Mouse (Mus musculus) C2C12 (cell line): ENCODE measurements around the gene Cpn1.

Experiments
- CEBPB ChIP-seq: IDR thresholded peaks from one replicate; pipeline ENCODE4 v1.6.1; 2011; ENCODE audit warnings: low read depth, mild to moderate bottlenecking, control low read depth, moderate library complexity
- CTCF ChIP-seq: IDR thresholded peaks from one replicate; pipeline ENCODE4 v1.5.1; 2011; ENCODE audit not compliant: control insufficient read depth, insufficient read depth, insufficient read length
- FOSL1 ChIP-seq: IDR thresholded peaks from one replicate; pipeline ENCODE4 v1.8.0; 2011; ENCODE audit warnings: mild to moderate bottlenecking, low read length; ENCODE audit not compliant: poor library complexity, insufficient read depth, severe bottlenecking
- MAX ChIP-seq: IDR thresholded peaks from one replicate; pipeline ENCODE4 v1.6.1; 2011; ENCODE audit warnings: mild to moderate bottlenecking, control low read depth
- MYOD1 ChIP-seq: IDR thresholded peaks from one replicate; pipeline ENCODE4 v1.6.1; 2011; ENCODE audit warnings: low read depth; ENCODE audit not compliant: control insufficient read depth, insufficient read length
- MYOG ChIP-seq: IDR thresholded peaks from one replicate; pipeline ENCODE4 v1.6.1; 2011; ENCODE audit not compliant: control insufficient read depth, insufficient read length; ENCODE audit errors: extremely low read depth
- USF1 ChIP-seq: IDR thresholded peaks from one replicate; pipeline ENCODE4 v1.6.1; 2011; ENCODE audit warnings: low read depth, mild to moderate bottlenecking, control low read depth, moderate library complexity

- TF ChIP-seq CTCF (no peak), USF1 (no peak), CEBPB (no peak), MAX (no peak), MYOD1 (no peak), MYOG (no peak), FOSL1 (no peak)
Observed at GRCm38 (mm10) chr19:44028972-44029371, 42.6 kb upstream of the Cpn1 start, which contains the start of gene Cyp2c23.
